Mouse (Mus musculus) spleen, postnatal 0 days (tissue): Measurements from ENCODE around the gene Olfr1281. TPM values are rescaled to one million over a fixed set of nuclear protein-coding genes. Genes with fewer than 3 reads are reported as not detected.

Experiments
- polyA plus RNA-seq: library from polyadenylated mRNA; unstranded; fragments of >200 nt; fragmentation: Nextera tagmentation; extraction: Ambion mirVana; gene quantifications from 2 replicates; pipeline ENCODE4 v1.2.1, GENCODE M21; 2015

The Olfr1281 gene
- polyA plus RNA-seq, result not detected in 2 replicates

DNA sequence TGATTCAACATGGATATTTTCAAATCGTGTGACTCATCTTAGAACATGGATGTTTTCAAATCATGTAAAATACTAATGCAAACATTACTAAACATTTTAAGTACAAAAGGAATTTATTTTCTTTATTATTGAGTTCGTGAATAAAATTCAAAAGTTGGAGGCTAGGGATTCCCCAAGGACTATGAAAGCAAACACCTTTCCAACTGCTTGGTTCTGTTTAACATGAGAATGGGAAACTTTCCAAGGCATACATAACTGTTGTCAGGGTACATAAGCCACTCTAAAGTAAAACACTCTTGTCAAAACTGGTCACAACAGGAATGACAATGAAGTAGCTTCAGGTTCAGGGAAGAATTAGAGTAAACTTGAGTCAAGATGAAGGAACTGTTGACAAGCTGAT, at the start of gene Olfr1281:
Olfr1281 (plus strand) TSS at position 301 of the 400 bp plus-strand sequence.

DNA sequence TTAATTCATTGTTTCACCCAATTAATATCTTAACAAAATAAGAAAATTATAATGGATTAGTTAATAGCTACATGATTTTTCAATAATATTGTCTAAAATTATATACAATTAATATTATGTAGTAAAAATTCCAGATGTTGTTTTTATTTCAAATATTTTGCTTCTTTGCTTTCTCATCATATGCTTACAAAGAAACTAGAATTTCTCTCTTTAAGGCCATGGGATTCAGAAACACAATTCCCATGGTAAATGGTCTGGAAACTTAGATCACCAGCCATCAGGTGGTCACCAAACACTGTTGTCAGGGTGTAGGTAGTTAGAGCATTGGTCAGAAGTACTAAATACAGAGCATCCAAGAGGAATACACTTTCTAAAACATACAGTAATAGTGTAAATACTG, 36.5 kb upstream of the Olfr1281 start, which contains the start of gene Olfr1278:
Olfr1278 (plus strand) TSS at position 301 of the 400 bp plus-strand sequence.

DNA sequence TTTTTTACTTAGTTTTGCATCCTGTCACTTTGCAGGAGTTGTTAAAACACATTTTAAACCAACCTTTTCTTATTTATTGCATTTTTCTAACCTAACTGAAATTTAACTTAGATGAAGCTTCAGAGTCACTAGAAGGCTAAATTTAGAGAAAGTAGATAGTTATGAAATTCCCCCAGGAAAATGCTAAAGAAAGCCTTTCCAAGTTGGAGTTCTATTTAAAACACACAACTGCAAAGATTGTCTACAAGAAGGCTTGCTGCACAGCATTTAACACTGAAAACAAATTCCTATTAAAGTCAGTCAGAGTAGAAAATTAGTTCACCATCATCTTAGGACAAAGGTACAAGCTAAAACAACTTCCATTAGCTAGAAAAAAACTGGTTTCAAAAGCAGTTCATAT, 25.9 kb upstream of the Olfr1281 start, which contains the start of gene Olfr1279:
Olfr1279 (plus strand) TSS at position 262 of the 400 bp plus-strand sequence.

DNA sequence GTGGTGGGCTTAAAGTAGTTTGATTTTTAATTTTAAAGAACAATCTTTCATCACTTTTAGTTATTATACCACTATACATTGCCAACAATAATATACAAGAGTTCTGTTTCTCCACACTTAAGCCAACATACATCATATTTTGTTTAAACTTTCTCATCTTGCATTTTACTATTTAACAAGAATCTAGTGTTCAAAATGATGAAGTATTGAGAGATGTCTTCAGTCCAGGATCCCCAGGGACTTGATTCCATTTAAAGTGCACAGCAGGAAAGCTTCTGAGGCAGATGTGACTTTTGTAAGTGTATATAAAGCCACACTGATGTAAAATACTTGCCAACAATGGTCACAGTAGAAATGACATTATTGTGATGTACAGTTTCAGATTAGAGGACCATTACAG, 12.6 kb upstream of the Olfr1281 start, which contains the start of gene Olfr1280:
Olfr1280 (plus strand) TSS at position 301 of the 400 bp plus-strand sequence.

DNA sequence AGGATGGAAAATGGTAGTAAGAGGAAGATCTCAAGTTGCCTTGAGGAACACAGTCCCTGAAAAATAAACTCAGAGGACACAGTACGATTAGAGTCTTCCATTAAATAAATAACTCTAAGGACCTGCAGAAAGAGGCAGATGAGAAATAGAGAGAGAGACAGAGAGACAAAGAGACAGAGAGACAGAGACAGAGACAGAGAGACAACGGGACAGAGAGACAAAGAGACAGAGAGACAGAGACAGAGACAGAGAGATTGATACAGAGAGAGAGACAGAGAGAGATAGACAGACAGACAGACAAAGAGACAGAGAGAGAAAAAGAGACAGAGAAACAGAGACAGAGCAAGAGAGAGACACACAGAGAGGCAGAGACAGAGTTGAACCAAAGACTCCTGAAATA, 9.7 kb downstream of the Olfr1281 start, which contains the start of gene Olfr1282:
Olfr1282 (minus strand) TSS at position 101 of the 400 bp plus-strand sequence.

DNA sequence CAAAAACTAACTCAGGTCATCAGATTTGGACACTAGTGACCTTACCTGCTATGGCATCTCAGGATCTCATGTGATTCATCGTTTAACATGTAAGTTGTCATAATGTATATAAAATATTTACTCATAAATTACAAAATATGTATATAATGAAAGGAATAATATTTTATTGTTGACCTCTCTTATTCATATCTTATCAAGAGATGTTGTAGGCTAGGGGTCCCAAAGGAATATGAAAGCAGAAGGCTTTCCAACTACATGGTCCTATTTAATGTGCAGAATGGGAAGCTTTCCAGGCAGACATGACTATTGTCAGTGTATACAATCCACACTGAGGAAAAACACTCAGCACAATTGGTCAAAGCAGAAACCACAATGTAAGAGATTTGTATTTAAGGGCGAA, 40.2 kb downstream of the Olfr1281 start, which contains the start of gene Olfr1283:
Olfr1283 (plus strand) TSS at position 301 of the 400 bp plus-strand sequence.

DNA sequence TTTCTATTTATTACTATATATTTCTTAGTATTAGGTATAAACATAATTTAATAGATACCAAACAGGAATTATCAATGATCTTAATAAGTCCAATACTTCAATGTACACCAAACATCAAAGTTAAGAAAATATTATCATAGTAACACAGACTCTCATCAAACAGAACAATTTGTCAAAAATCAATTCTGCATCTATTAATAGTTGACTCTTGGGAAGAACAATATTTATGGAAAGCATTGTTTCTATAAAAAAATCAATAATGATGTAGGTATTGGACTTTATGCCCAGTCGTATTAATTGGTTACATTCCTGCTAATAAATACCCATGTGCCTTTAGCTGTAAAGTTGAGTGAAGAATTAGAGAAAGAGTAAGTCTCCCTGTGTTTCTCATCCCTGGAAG, 48.9 kb downstream of the Olfr1281 start, which contains the start of gene Olfr1284:
Olfr1284 (plus strand) TSS at position 301 of the 400 bp plus-strand sequence.

Other genes starting within 250 kb of the Olfr1281 start
- gene Gm13941, start 220.5 kb upstream of the Olfr1281 start, polyA plus RNA-seq, result not detected in 2 replicates
- not detected in 2 replicates for gene Gm15130, start 173.6 kb upstream of the Olfr1281 start, polyA plus RNA-seq
- gene 4930430A15Rik, start 96.9 kb upstream of the Olfr1281 start, polyA plus RNA-seq, result not detected in 2 replicates
- not detected in 2 replicates for gene Olfr1275, start 91.2 kb upstream of the Olfr1281 start, polyA plus RNA-seq
- gene Olfr1276, start 72.0 kb upstream of the Olfr1281 start, polyA plus RNA-seq, result not detected in 2 replicates
- not detected in 2 replicates for gene Olfr1277, start 52.4 kb upstream of the Olfr1281 start, polyA plus RNA-seq
- gene Olfr1278, start 36.4 kb upstream of the Olfr1281 start, polyA plus RNA-seq, result not detected in 2 replicates
- gene Olfr1279, start 25.9 kb upstream of the Olfr1281 start, polyA plus RNA-seq, result not detected in 2 replicates
- not detected in 2 replicates for gene Olfr1280, start 12.5 kb upstream of the Olfr1281 start, polyA plus RNA-seq
- gene Olfr1282, start 9.6 kb downstream of the Olfr1281 start, polyA plus RNA-seq, result not detected in 2 replicates
- gene Olfr1283, start 40.3 kb downstream of the Olfr1281 start, polyA plus RNA-seq, result not detected in 2 replicates
- gene Olfr1284, start 49.0 kb downstream of the Olfr1281 start, polyA plus RNA-seq, result not detected in 2 replicates
- gene Olfr1286, start 96.6 kb downstream of the Olfr1281 start, polyA plus RNA-seq, result not detected in 2 replicates
- gene Olfr1287, start 122.6 kb downstream of the Olfr1281 start, polyA plus RNA-seq, result not detected in 2 replicates
- not detected in 2 replicates for gene Olfr1288, start 147.6 kb downstream of the Olfr1281 start, polyA plus RNA-seq
- not detected in 2 replicates for gene Olfr1289, start 154.3 kb downstream of the Olfr1281 start, polyA plus RNA-seq
- gene Olfr1290, start 167.3 kb downstream of the Olfr1281 start, polyA plus RNA-seq, result not detected in 2 replicates
- gene Olfr1291-ps1, start 170.7 kb downstream of the Olfr1281 start, polyA plus RNA-seq, result not detected in 2 replicates
- gene Olfr1293-ps, start 198.7 kb downstream of the Olfr1281 start, polyA plus RNA-seq, result not detected in 2 replicates
- gene Olfr1294, start 213.8 kb downstream of the Olfr1281 start, polyA plus RNA-seq, result not detected in 2 replicates
- gene Olfr1295, start 243.2 kb downstream of the Olfr1281 start, polyA plus RNA-seq, result not detected in 2 replicates